Mouse (Mus musculus): ENCODE measurements around the gene Krt19. TPM values are rescaled to one million over a fixed set of nuclear protein-coding genes. Genes with fewer than 3 reads are reported as not detected.

Gene Krt19
- total RNA-seq, 4 experiments from 2014 or later: 1.3 to 4.2 (median 3.7) TPM

GRCm38 (mm10) chr11:100136559-100136958, 11.9 kb downstream of the Krt19 start:
- DNase-seq: no peak

- DNase-seq: no peak
Observed at GRCm38 (mm10) chr11:100135731-100136130, 12.7 kb downstream of the Krt19 start, which contains the start of gene Krt15. Gene Krt15, minus strand, starts transcription at chr11:100135928.

GRCm38 (mm10) chr11:100124901-100125300, 23.6 kb downstream of the Krt19 start:
- no peak for DNase-seq

GRCm38 (mm10) chr11:100121466-100121865, 27.0 kb downstream of the Krt19 start, which contains the start of gene Krt13:
Gene Krt13, minus strand, starts transcription at chr11:100121566.
- DNase-seq: no peak

GRCm38 (mm10) chr11:100120331-100120730, 28.1 kb downstream of the Krt19 start:
- DNase-seq: no peak

GRCm38 (mm10) chr11:100113742-100114029, 34.8 kb downstream of the Krt19 start:
- DNase-seq: peak; percentile 54

GRCm38 (mm10) chr11:100112935-100113741, 35.3 kb downstream of the Krt19 start:
- DNase-seq: no peak

- DNase-seq: no peak
Observed at GRCm38 (mm10) chr11:100105576-100106122, 42.8 kb downstream of the Krt19 start, which contains the start of gene Krt36. Gene Krt36, minus strand, starts transcription at chr11:100105626.

- DNase-seq: no peak
Observed at GRCm38 (mm10) chr11:100102693-100103429, 45.6 kb downstream of the Krt19 start.

- no peak for DNase-seq
Observed at GRCm38 (mm10) chr11:100100391-100100790, 48.1 kb downstream of the Krt19 start.

GRCm38 (mm10) chr11:100097819-100098218, 50.6 kb downstream of the Krt19 start:
- no peak for DNase-seq

GRCm38 (mm10) chr11:100096141-100096540, 52.3 kb downstream of the Krt19 start, which contains the start of gene Krt35:
Gene Krt35, minus strand, starts transcription at chr11:100096241.
- no peak for DNase-seq

Other genes with a start within 250 kb of the Krt19 start
- gene Krtap31-1, start 240.7 kb downstream of the Krt19 start, total RNA-seq (2022): not detected
- gene Gm11565, start 233.9 kb downstream of the Krt19 start, total RNA-seq (2022): not detected
- not detected for gene Krtap31-2, start 212.4 kb downstream of the Krt19 start, total RNA-seq (2022)
- gene Krtap9-5, start 200.2 kb downstream of the Krt19 start, total RNA-seq (2022): not detected
- not detected for gene Krtap29-1, start 169.6 kb downstream of the Krt19 start, total RNA-seq (2022)
- not detected for gene Krtap16-1, start 162.1 kb downstream of the Krt19 start, total RNA-seq (2022)
- gene Krtap17-1, start 154.7 kb downstream of the Krt19 start, total RNA-seq (2022): not detected
- gene Krt33a, start 132.5 kb downstream of the Krt19 start, total RNA-seq (2022): not detected
- not detected for gene Krt33b, start 118.8 kb downstream of the Krt19 start, total RNA-seq (2022)
- not detected for gene Krt34, start 107.1 kb downstream of the Krt19 start, total RNA-seq (2022)
- gene Krt31, start 98.1 kb downstream of the Krt19 start, total RNA-seq (2022): not detected
- gene Krt32, start 60.4 kb downstream of the Krt19 start, total RNA-seq (2022): not detected
- gene Krt35, start 52.4 kb downstream of the Krt19 start, total RNA-seq (2022): not detected
- under 1 TPM in 2 of 4 experiments, not detected in 2; 0.31 to 0.40 TPM for gene Krt36, start 43.0 kb downstream of the Krt19 start, total RNA-seq (2022)
- not detected for gene Krt13, start 27.1 kb downstream of the Krt19 start, total RNA-seq (2022)
- gene Krt15, start 12.7 kb downstream of the Krt19 start, total RNA-seq (2022): not detected
- gene Krt9, start 44.6 kb upstream of the Krt19 start, total RNA-seq (2022): under 1 TPM in 1 of 4 experiments, not detected in 3; 0.11 TPM
- under 1 TPM in 2 of 4 experiments, not detected in 2; 0.22 to 0.27 TPM for gene Krt14, start 58.9 kb upstream of the Krt19 start, total RNA-seq (2022)
- not detected for gene Krt16, start 100.2 kb upstream of the Krt19 start, total RNA-seq (2022)
- not detected for gene Krt17, start 112.4 kb upstream of the Krt19 start, total RNA-seq (2022)
- gene Krt42, start 121.2 kb upstream of the Krt19 start, total RNA-seq (2022): not detected
- gene Eif1, start 171.2 kb upstream of the Krt19 start, total RNA-seq (2022): 1,000 to 10,000 TPM in 3 of 4 experiments, 100 to 1,000 TPM in 1; 987 to 1,365 (median 1,077) TPM
- gene Gast, start 185.7 kb upstream of the Krt19 start, total RNA-seq (2022): not detected
- 100 to 1,000 TPM in 2 of 4 experiments, 10 to 100 TPM in 2; 50.2 to 117 (median 83.7) TPM for gene Hap1, start 207.5 kb upstream of the Krt19 start, total RNA-seq (2022)
- 100 to 1,000 TPM in 1 of 4 experiments, 10 to 100 TPM in 3; 57.5 to 101 (median 82.0) TPM for gene Jup, start 249.1 kb upstream of the Krt19 start, total RNA-seq (2022)